Mouse (Mus musculus) G1E (cell line): ENCODE data around the gene Cct4. TPM values are rescaled to one million over a fixed set of nuclear protein-coding genes. Genes with fewer than 3 reads are reported as not detected.

Experiments
- ATAC-seq: 2 replicates; pipeline ENCODE4 v1.8.0; 2016; ENCODE audit warnings: mild to moderate bottlenecking; ENCODE audit not compliant: insufficient number of reproducible peaks, poor library complexity, low FRiP score, severe bottlenecking; ENCODE audit errors: extremely low read depth
- DNase-seq: peaks from one replicate; pipeline ENCODE4 v3.0.0; 2012; ENCODE audit warnings: low spot score
- H3K27me3 ChIP-seq: 2 replicates; pipeline ENCODE4 v1.6.1; 2012; ENCODE audit warnings: mild to moderate bottlenecking, low read length, inconsistent platforms; ENCODE audit not compliant: insufficient read depth
- H3K36me3 ChIP-seq: replicated peaks from 2 replicates; pipeline ENCODE3; 2012; ENCODE audit warnings: mild to moderate bottlenecking, inconsistent platforms
- H3K4me1 ChIP-seq: 2 replicates; pipeline ENCODE4 v1.6.1; 2012; ENCODE audit warnings: low read depth, low read length, inconsistent platforms, mixed read lengths; ENCODE audit not compliant: insufficient read depth
- H3K4me3 ChIP-seq: 2 replicates; pipeline ENCODE4 v1.5.1; 2012; ENCODE audit warnings: low read depth, mild to moderate bottlenecking, inconsistent platforms, low read length, moderate library complexity, mixed read lengths
- H3K9me3 ChIP-seq: replicated peaks from 2 replicates; pipeline ENCODE4 v1.6.1; 2012; ENCODE audit warnings: inconsistent platforms
- CTCF ChIP-seq: IDR thresholded peaks from 2 replicates; pipeline ENCODE4 v1.5.1; 2012; ENCODE audit warnings: low read depth, low read length, inconsistent platforms, mixed read lengths
- GATA1 ChIP-seq: IDR thresholded peaks from 2 replicates; pipeline ENCODE4 v1.6.1; 2012; ENCODE audit warnings: borderline replicate concordance, low read length, inconsistent platforms, mixed read lengths
- GATA2 ChIP-seq: IDR thresholded peaks from 2 replicates; pipeline ENCODE4 v1.6.1; 2012; ENCODE audit warnings: low read depth, low read length, inconsistent platforms, borderline replicate concordance
- POLR2AphosphoS5 ChIP-seq: IDR thresholded peaks from 2 replicates; pipeline ENCODE4 v1.6.1; 2012; ENCODE audit warnings: low read depth, low read length, inconsistent platforms; ENCODE audit not compliant: insufficient replicate concordance
- TAL1 ChIP-seq: conservative IDR thresholded peaks from 2 replicates; pipeline ENCODE4 v1.6.1; 2012; ENCODE audit warnings: low read depth, low read length, inconsistent platforms, mixed read lengths
- polyA plus RNA-seq: library from polyadenylated mRNA; stranded (reverse); fragments of >175 nt; gene quantifications from 2 replicates; pipeline ENCODE4 v1.2.3, GENCODE M21; 2012
- total RNA-seq, 2 experiments: library from RNA; stranded (forward) in 1 of 2; stranded (reverse) in 1 of 2; fragments of 200-1000 nt in 1 of 2; fragments of >200 nt in 1 of 2; fragmentation: Nextera tagmentation in 1 of 2; gene quantifications; 2 replicates each; pipeline ENCODE4 v1.2.3; 2014 to 2017

Gene Cct4
- total and polyA plus RNA-seq, 3 experiments, result 316 to 847 (median 354) TPM

- no peak for TF ChIP-seq POLR2AphosphoS5
- TF ChIP-seq GATA2, result no peak
- no peak for TF ChIP-seq CTCF
- TF ChIP-seq TAL1, result no peak
- no peak for TF ChIP-seq GATA1
- H3K27me3 ChIP-seq, result no peaks in the 10 kb centered on the region
- no peaks in the 10 kb centered on the region for H3K9me3 ChIP-seq
- H3K4me1 ChIP-seq, result peaks cover 35% of the 10 kb centered on the region
- H3K36me3 ChIP-seq, result peaks cover 37% of the 10 kb centered on the region
- H3K4me3 ChIP-seq, result peak overlapping the region; percentile 84
- ATAC-seq, result no peak
- DNase-seq, result no peak
Measured at GRCm38 (mm10) chr11:22981041-22981440, 9.3 kb upstream of the Cct4 start.

DNA sequence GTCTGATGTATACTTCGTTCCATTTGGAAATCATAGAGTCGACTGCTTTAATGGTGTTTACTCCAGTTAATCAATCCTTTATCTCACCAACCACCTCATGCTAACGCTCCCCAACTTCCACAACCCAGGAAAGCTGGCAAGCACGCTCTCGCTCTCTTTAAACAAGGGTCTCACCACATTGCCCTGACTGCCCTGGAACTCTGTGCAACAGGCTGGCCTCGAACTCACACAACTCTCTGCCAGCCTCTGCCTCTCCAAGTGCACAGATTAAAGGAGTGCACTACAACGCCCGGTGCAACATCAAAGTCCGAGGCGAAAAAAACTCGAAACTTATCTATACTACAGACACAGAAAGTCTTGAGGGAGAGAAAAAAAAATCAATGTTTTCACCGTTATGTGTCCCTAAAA, 8.8 kb upstream of the Cct4 start:
- H3K27me3 ChIP-seq, result no peaks in the 10 kb centered on the region
- TF ChIP-seq TAL1, result no peak
- no peak for TF ChIP-seq CTCF
- no peak for TF ChIP-seq GATA1
- no peak for TF ChIP-seq POLR2AphosphoS5
- ATAC-seq (no peak), DNase-seq (no peak)
- H3K4me3 ChIP-seq, result peak overlapping the region; percentile 84
- no peaks in the 10 kb centered on the region for H3K9me3 ChIP-seq
- peaks cover 32% of the 10 kb centered on the region for H3K36me3 ChIP-seq
- peaks cover 35% of the 10 kb centered on the region for H3K4me1 ChIP-seq

DNA sequence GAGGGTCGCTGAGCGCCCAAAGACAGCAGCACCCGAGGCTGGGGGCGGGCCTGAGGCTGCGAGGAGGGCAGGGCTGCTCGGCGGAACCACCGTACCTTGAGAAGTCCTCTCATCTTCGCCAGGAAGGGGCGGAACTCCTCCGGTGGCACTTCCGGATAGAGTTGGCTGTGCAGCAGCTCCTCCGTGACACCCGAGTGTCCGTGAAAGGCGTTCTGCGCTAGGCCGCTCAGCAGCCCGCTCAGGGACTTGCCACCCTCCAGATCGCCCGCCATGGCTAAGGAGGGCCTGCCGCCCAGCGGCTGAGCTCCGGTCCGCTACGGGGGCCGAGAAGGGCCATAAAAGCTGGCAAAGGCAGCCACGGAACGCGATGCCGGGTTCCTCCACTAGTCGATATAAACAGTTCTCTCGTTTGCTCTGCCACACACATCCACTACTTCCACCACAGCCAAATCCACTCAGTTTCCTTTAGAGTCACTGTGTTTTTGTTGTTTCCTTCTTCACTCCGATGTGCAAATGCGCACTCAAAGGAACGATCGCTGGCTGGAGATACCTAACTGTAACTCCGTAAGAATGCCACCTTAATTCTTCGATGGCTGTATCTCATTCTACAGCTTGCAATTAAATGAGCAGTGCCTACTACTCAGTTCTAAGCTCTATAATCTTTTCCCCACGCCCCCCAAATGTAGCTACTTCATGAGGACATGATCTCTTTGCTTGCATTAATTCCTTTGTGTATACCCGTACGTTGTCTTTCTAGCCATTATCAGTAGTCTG, 8.1 kb upstream of the Cct4 start, which contains the start of the genes Gm28048 and Commd1:
Gm28048 (minus strand) TSS at position 107 of the 774 bp plus-strand sequence.
Commd1 (minus strand) TSS at position 399 of the 774 bp plus-strand sequence.
- H3K4me3 ChIP-seq, result peak within 1 kb of the TSS; percentile 84
- ATAC-seq (peak; percentile 74), DNase-seq (peak; percentile 82)
- H3K27me3 ChIP-seq, result no peaks in the 10 kb centered on the region
- TF ChIP-seq POLR2AphosphoS5 (no peak), CTCF (peak; percentile 55)
- H3K4me1 ChIP-seq, result peaks cover 30% of the 10 kb centered on the region
- peaks cover 26% of the 10 kb centered on the region for H3K36me3 ChIP-seq
- no peaks in the 10 kb centered on the region for H3K9me3 ChIP-seq

DNA sequence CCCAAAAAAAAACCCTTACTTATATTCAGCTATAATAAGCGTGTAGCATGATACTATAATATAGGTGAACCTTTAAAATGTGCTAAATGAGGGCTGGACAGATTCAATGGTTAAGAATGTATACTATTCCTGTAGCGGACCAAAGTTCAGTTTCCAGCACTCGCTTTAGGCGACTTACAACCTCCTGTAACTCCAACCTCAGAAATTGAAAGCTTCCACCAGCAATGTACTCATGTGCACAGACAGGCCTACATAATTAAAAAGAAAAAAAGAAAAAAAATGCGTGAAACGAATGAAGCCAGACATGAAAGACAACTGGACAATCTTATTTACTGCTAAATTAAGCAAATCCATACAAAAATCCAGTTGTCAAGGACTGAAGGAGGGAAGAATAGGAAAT, 7.5 kb upstream of the Cct4 start:
- Histone ChIP-seq H3K4me1 (peaks cover 28% of the 10 kb centered on the region), H3K4me3 (peak overlapping the region; percentile 84; the same call in 1 of the 2 replicates), H3K36me3 (peaks cover 21% of the 10 kb centered on the region), H3K9me3 (no peaks in the 10 kb centered on the region), H3K27me3 (no peaks in the 10 kb centered on the region)
- ATAC-seq (no peak), DNase-seq (no peak)
- TF ChIP-seq POLR2AphosphoS5 (no peak), TAL1 (no peak), GATA2 (no peak), GATA1 (no peak)

DNA sequence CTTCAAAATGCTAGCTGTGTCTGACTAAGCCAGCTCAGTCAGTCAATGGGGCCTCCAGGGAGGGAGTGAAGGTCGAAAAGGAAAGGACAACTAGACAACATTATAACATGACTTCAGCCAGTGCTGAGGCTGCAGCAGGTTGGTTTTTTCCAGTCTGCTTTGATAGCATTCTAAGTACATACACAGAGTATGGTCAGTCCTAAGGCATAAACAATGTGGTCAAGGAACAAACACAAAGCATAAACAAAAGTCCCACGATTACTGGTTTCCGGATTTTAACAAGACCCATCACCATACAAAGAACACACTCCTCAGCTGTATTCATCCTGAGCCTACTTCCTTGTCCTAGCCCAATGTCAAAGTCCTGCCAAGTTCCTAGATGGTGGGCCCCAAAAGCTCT, 4.8 kb upstream of the Cct4 start:
- Histone ChIP-seq H3K36me3 (no peaks in the 10 kb centered on the region), H3K4me3 (no peak overlapping the region), H3K27me3 (no peaks in the 10 kb centered on the region), H3K4me1 (peaks cover 19% of the 10 kb centered on the region), H3K9me3 (no peaks in the 10 kb centered on the region)
- no peak for TF ChIP-seq GATA2
- TF ChIP-seq POLR2AphosphoS5, result no peak
- TF ChIP-seq GATA1, result no peak
- TF ChIP-seq TAL1, result no peak
- no peak for TF ChIP-seq CTCF
- DNase-seq, result no peak
- ATAC-seq, result no peak

GRCm38 (mm10) chr11:22987357-22987756, 3.0 kb upstream of the Cct4 start:
- TF ChIP-seq CTCF, result peak; percentile 50
- no peak for TF ChIP-seq GATA2

More at GRCm38 (mm10) chr11:22987357-22987756, 3.0 kb upstream of the Cct4 start:
- Histone ChIP-seq H3K36me3 (peaks cover 7% of the 10 kb centered on the region), H3K27me3 (no peaks in the 10 kb centered on the region), H3K4me1 (peaks cover 18% of the 10 kb centered on the region), H3K9me3 (no peaks in the 10 kb centered on the region), H3K4me3 (no peak overlapping the region)
- ATAC-seq (no peak), DNase-seq (no peak)
